Mouse (Mus musculus) mature B cell (primary cell): ENCODE data around the gene Abcc4.
"Not testable (repeated sequence)": the region's sequence is repeated elsewhere in the genome, so short reads cannot be mapped to it uniquely, and the experiment has no call there.

ENCODE experiments used
- in situ Hi-C: fragments of 300-500 bp; cut with MboI; formaldehyde crosslinking; loops from 2 replicates; pipeline ENCODE4 v1.14.3; 2019

The Abcc4 gene

DNA sequence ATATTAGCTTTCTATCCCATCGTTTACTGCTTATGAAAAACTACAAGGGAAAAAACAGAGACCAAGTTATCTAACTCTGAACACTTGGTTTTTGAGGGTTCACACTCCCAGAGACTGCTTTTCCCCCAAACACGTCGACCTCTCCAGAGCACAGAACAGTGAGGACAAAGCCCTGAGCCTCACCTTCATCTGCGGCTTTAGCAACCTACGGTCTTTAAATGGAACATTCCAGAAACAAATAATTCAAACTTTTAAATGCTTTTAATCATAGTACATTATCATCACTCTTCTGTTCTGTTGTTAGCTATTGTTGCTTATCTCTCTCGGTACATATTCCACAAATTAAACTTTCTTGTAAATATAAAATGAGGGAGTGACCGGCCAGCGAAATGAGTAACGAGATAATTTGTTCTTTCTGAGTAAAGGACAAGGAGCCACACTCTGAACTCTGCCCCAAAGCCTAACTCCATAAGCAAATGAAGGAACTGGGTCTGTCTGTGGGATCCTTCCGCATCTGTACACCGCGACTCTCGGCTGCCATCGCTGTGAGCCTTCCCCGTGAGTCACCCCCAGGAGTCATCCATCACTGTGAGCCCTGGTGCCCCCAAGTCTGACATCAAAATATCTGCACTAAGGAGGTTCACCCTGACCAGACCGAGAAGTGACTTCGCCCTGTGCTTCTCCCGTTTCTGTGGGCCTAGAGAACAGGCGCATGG is 126.8 kb downstream of the Abcc4 start:
- in situ Hi-C loops: no loop called here

DNA sequence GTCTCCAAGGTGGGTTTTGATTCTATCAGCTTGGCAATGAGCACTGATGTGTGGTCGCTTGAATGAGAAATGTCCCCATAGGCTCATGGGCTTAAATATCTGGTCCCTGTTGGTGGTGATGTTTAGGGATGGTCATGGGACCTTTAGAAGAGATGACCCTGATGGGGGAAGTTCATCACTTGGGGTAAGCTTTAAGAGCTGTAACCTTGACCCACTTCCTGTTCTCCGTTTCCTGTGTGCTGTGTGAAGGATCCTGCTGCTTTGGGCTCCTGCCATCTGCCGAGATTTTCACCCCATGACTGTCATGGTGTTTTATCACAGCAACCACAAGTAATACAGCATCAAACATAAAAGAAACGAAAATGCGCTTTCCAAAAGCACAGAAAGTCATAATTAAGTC is 128.1 kb downstream of the Abcc4 start:
- in situ Hi-C loops: no loop called here

DNA sequence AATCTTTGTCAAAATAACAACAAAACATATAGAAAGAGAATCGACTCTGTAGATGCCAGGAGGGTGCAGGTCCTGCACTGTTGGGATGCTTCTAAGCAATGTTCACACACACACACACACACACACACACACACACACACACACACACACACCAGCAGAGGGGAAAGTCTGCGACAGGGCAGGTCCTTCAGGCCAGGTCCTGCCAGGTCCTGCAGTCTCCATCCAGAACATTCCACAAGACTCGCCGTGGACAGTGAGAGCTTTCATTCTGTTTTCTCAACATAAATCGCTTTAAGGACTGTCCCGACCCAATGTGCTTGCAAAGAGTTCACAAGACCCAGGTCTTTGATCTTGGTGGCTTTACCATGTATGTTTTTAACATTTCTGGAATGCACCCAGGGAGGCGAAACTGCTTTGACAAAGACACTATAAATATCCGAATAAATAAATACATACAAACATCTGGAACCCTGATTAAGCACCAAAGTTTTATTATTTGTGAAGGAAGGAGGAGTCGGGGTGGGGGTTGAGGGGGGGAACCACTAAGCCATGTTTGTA is 133.3 kb downstream of the Abcc4 start:
- in situ Hi-C loops: no loop called here

DNA sequence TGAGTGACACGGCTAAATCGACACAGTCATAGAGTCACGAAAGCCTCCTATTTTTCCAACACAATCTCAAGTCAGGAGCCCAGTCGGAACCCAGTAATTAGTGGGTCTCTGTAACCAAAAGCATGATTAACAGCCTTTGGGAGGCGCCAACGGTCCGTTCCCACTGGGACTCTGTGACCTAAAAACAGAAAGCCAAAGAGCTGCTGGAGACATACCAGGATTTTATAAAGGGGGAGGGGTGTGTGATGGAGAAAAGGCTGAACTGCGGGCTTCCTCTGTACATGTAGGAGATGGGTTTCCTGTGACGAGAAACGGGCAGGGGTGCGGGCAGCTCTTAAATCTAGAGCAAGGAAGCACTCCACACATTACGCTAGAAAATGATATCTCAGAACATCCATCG is 136.4 kb downstream of the Abcc4 start:
- in situ Hi-C loops: no loop called here

DNA sequence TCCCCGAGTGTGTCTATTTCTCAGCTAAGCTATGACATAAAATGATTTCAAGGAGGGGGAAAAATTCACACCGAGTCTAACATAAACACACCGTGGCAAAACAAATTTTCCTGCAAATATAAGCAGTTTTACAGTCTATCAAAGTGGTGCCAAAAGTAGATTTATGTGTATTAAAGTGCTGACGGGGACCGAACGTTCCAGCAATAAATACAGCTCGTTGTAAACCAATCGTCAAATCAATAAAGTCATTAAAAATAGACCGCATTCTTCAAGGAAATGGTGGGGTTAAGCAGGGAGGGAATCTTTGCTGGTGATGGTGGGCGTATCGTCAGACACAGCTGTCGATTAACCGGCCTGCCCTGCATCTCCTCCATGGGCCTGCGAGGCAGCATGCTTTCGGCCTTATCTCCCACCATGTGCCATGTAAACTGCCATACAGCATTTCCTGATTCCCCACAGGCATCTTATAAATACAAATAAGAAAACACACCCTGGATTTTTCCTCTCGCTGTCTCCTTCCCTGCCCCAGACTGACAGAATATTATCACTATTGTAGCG is 137.8 kb downstream of the Abcc4 start:
- in situ Hi-C loops: no loop called here

DNA sequence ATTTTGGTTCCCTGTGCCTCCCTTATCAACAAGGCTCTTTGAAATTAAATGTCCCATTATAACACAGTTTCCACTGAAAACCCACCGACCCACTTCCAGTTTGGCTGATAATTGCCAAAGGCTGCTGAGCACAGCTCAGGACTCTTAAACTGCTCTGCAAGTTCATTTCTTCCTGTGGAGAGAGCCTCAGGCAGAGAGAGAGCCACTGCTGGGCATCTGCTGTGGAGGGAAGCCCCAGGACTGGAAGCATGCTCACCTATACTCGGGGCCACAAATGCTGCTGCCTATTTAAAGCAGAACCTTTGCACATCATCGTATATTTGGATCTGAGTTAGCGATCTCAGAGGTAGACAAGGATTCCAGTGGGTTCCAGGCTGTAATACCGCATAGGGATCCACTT is 139.2 kb downstream of the Abcc4 start:
- in situ Hi-C loops: no loop called here

DNA sequence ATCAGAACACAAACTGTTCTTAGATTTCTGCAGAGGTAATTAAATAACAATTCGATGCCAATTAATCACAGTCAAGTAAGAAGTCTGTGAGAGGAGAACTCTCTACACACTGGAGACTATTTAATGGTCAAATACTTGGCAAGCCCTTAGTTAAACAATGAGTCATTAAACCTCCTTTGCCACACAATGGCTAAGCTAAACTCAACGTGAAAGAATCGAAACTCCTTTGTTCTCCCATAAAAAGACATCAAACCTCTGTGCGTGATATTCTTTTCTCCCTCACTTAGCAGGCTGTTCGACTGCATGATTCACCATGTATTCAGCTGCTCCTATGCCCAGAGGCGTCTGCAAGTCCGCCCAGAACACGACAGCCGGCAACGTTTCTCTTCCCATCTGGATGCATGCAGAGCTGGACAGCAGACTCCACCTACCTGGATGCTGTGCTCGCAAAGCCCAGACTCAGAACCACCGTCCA is 139.8 kb downstream of the Abcc4 start:
- in situ Hi-C loops: no loop called here

DNA sequence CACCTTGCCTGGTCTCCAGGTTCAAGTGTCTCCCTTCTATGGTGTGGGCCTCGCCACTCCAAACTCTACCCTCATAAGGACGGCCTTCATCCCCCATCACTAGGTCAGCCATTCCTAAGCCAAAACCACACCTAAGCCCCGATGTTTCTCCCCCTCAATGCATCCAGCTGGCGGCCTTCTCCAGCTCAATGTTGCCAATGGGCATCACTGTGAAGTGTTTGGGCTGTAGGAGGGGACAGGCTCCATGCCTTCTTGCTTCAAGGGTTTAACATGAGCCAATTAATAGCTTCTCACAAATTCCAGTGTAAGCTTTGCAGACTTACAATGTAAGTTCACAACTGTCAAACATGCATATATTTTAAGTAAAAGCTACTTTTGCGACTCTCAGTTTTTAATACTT is 140.3 kb downstream of the Abcc4 start:
- in situ Hi-C loops: no loop called here

DNA sequence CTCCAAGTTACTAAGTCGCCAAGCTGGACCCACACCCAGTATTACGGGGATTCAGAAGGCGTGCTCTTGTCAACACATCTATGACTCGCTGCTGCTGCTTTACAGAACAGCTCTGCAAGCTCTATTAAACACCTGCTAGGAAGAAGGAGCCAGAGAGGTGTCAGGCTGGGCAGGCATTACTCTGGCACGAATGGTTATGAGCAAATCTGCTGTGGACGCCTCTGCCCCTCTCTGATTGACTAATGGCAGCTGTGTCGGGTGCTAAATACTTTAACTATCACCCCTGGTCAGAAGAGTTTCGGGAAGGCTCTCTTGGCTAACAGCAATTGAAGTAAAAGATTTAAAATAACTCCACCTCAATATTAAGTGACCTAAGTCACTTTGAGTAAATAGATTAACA is 142.4 kb downstream of the Abcc4 start:
- in situ Hi-C loops: no loop called here

DNA sequence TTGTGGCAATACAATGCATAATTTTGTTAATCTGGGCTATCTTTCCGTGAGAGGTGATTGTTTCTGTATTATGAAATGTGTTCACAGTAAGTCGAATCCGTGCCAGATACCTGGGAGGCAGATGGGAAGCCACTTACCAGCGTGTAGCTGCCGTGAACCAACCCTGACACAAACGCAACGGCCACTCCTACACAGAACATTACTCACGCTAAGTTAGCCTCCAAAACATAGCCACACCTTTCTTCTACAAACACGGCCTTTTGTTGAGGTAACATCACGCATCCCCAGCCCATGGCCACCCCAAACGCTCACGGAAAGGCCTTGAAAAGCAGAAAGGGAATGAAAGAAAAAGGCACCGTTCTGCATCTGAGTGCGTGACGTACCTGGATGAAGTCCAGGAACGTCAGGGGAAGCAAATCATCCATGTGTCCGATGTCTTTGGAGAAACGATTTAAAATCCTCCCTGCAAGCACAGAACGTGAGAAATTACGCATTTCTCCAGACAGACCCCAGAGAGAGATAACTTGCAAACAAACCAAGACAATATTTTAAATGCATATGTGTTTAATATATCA is 153.0 kb downstream of the Abcc4 start:
- in situ Hi-C loops: no loop called here

DNA sequence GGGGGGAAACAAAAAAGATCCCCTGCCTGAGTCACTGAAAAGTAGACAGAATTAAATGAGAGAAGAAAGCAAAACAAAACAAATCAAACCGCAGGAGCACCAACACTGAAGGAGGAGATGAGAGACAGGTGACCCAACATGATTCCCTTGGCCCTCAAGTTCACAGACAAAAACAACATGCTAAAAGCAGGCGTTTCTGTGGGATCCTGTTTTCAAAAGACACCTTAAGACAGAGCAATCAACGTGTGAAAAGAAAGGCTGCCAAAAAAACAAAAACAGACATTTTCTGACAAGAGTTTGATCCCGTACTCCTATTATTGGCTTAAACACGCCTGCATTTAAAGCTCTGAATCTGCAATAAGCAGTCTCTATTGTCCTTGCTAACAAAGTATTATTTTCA is 153.6 kb downstream of the Abcc4 start:
- in situ Hi-C loops: no loop called here

DNA sequence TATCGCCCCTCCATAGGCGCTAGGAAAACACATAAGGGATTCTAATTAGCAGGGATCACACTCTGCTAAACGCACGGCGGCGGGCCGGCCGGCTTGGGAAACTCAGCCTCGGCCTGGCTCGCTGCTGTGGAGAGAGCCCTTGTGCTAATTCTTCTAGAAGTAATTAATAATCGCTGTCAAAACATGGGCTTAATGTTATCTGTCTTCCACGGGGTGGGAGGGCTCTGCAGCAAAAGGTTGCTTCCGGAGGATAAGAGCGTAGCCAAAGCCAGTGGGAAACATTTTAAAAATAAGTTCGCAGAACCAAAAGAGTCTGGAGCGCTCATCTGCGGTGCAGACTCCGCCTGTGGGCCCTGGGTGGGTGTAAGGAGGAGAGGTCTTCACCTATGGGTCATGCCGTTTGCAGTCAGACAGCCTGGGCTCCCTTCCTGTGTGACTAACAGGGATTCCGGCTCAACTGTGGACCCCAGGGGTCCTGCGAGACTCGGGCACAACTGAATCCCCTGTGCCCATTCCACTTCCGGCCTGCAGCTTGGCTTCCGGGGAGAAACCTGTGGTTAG is 154.2 kb downstream of the Abcc4 start:
- in situ Hi-C loops: no loop called here

DNA sequence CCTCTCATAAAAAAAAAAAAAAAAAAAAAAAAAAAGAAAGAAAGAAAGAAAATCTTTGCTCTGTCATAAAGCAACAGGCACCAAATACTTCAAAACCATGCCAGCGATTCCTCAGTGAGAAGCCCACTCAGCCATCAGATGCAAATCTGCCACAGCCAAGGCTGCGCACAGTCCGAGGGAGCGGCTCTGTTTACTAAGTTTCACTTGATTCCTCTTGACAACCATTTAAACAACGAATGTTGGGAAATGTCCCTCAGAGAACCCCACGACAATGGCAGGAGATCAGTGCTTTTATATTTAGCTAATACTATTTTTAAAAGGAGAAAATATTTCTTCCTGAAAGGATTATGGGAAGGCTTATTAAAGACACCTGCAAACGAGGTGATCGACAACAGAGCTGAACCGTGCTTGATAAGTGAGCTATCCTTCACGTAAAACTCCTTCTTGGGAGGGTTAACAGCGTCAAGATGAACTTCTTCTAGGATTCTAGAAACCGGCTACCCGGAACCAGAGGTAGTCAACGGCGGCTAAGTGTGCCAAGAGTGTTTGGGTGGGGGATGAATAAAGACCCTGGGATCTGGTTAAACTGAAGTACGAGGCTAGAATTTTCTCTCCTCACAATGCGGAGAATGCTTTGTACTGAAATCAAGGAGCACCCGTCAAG is 154.8 kb downstream of the Abcc4 start:
- in situ Hi-C loops: no loop called here

DNA sequence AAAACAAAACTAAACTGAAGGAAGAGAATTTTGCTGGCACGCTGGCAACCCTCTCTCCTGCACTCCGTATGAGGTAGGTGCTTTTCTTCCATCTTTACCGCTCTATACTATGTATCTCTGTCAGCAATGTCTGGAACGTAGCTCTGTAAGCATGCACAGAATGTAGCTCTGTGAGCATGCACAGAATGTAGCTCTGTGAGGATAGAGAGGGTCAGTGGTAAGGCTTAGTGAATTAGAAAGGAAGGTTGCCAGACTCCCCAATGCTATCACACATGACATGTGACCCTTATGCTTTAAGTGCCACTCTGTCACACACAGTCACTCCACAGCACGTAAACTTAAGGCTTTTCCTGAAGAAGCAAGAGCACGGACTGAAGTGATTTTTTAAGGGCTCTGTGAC is 161.5 kb downstream of the Abcc4 start:
- in situ Hi-C loops: no loop called here

DNA sequence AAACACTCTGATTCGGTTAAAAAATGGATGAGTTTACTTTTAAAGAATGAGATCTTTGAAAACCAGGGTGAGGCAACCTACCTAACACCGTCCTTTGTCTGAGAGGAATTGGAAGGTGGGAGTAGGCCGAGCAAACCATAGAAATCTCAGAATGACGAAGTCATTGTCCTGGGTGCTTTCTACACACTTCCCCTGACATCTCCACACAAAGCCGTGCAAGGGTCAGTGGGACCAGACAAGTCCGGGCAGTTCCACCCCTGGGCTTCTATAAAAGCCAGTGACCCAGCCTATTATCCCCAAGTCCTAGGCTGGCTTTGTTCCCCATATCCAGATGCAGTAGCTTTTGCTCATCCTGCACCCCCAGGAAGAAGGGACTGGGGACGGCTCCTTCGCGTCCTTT is 163.1 kb downstream of the Abcc4 start:
- in situ Hi-C loops: no loop called here

DNA sequence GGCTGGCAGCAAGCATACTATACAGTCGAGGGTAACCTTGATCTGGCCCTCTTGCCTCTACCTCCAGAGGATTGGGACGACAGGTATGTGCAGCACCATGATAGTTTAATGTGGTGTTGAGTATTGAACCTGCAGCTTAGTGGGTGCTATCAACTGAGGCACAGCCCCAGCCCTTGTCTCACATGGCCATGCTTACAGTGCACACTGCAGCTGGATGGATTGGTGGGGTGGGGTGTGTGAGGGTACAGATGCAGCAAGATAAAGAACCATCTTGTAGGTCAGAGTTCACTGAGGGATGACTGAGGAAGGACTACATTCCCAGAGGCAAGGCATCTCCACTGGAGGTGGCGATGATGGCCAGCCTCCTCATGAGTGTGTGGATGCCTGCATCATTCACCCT is 174.5 kb downstream of the Abcc4 start:
- in situ Hi-C loops: no loop called here

DNA sequence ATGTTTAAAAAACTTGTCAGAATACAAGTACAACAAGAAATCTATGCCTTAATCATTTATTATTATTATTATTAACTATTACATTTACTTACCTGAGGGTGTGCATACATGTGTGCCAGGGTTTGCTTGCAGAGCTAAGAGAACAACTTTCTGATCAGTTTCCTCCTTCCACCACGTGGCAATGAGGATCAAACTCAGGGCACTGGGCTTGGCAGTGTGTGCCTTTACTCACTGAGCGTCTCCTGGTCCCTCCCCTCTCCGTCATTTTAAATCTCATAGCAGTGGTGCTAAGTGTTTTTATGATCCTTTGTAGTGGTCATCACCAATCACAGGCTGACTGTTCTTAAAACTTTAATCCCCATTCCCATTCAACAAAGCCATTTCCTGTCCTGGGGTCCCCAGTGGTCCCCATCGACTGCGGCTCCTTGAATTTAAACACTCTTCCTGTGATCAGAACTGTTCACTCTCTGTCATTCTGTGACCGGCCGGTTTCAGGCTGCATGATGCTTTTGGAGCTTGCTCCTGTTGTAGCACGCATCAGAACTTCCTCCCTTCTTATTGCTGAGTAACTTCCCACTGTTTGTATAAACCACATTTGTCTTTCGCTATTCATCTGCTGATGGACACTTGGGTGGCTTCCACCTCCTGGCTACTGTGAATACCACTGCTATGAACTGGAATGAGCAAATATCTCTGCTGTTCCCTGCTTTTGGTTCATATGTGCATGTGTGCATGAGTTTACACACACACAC is 191.6 kb downstream of the Abcc4 start:
- in situ Hi-C loops: no loop called here

DNA sequence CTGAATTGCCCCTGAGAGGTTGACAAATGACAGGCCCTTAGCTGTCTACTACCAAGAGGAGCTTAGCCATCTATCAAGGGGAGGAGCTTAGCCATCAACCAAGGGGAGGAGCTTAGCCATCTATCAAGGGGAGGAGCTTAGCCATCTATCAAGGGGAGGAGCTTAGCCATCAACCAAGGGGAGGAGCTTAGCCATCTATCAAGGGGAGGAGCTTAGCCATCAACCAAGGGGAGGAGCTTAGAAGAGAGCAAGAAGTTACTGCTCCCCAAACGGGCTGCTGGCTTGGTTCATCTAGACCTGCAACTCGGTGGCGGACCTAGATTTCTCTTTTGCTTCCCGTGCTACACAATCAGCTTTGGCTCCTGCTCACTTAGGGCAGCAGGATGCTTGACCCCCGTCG is 194.3 kb downstream of the Abcc4 start:
- in situ Hi-C loops: not testable (repeated sequence)

DNA sequence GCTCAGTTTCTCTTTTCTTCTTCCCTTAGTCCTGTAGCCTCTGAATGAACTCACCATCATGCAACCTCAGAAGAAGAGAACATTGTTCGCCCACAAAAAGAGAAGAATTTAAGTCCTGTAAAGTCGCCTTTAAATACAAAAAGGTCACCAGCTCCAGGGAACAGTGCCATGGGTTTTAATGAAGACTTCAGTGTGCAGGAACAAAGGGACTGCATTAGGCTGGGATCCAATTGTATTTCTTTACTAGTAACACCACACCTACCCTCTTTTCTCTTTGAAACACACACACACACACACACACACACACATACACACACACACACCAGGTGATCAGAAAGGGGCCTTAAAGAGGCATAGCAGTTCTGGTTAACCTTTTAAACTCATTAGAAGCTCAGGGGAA is 195.2 kb downstream of the Abcc4 start:
- in situ Hi-C loops: no loop called here

DNA sequence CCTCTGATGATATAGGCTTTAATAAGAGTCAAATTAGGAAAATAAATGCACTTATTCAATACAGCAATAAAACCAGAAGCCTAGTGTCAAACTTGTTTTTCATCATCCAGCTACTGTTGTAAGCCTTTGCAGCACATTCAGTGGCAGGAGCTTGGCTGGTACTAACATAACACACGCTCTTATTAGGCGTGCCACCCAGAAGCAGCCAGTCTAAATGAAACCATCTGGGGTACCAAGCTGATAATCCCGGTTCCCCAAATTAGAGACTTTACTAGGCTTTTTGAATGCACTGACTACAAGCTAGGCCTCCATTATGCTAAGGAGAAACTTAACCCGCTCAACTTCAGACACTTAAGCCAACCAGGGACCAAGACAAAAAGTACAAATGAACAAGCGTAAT is 195.8 kb downstream of the Abcc4 start:
- in situ Hi-C loops: no loop called here

DNA sequence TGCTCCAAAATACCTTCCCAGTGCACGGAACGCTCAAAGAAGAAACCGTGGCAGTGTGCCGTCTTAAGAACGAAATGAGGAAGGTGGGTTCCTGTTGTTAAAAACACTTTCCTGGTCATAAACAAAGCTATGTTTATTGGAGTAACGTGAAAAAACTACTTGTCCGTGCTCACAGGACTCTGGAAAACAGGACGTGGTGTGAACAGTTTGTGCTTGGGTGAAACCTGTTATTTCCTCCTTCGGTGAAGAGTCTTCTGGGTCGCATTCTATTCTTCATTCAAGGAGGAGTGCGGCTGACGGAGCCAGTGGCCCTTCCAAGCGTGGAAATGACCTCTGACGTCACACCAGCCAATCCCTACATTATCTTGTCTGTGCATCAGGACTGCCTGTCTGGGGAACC is 198.2 kb downstream of the Abcc4 start:
- in situ Hi-C loops: no loop called here
